Mouse (Mus musculus): Measurements from ENCODE around the gene Ttll6. TPM values are rescaled to one million over a fixed set of nuclear protein-coding genes. Genes with fewer than 3 reads are reported as not detected.

The Ttll6 gene
- total RNA-seq, 4 experiments from 2014 or later, result 0.27 to 0.63 (median 0.42) TPM

GRCm38 (mm10) chr11:96168125-96168524, 34.5 kb downstream of the Ttll6 start:
- no peak for DNase-seq (ENCODE audit: low spot score in 2 of 2)

DNA sequence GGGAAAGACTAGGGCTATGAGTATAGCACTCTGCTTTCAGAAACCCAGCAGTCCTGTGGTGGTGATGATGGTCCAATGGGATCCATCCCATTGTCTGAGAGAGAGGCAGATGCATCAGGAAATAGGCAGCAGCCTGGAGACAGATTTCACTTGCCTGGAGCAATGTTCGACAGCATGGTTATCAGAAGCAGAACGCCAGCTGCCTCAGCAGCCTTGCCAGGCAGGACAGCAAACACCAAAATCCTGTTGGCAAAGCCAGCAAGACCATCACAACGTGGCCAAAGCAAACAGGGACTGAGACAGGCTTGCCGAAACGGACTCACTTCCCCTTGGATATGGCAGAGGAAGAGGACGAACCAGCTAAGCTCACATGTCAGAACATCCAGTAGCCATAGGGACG, 35.4 kb downstream of the Ttll6 start:
- no peak for DNase-seq (ENCODE audit: low spot score in 2 of 2)

DNA sequence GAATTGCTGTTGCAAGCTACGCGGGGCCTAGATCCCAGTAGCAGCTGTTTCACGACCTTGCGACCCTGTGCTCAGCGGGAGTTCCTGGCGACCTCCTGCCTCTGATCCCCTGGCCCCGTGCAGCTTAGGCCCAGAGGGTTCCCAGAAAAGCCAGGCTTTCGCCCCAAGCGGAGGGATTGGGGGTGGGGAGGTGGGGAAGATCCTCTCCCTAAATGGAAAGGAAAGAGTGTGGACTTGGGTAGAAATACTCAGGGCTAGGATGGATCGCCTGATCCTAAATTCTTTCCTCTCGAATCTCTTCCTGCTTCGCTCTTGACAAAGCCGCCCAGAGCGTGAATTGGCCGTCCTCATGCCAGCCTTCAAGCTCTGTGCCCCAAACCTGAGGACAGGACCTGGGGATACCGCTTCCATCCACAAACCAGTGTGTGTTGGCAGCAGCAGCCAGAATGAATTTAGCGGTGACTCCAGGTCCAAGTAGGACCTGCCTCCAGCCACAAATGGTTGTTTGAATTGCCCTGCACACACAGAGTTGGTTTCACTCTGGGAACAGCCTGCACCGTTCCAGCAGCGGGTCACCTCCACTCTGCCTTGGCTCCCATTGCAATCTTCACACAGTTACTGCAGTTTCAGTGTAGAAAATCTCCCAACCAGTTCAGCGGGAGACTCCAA, 37.3 kb downstream of the Ttll6 start:
- no peak for DNase-seq (ENCODE audit: low spot score in 2 of 2)

- no peak for DNase-seq (ENCODE audit: low spot score in 2 of 2)
Observed at GRCm38 (mm10) chr11:96171601-96172000, 38.0 kb downstream of the Ttll6 start.

DNA sequence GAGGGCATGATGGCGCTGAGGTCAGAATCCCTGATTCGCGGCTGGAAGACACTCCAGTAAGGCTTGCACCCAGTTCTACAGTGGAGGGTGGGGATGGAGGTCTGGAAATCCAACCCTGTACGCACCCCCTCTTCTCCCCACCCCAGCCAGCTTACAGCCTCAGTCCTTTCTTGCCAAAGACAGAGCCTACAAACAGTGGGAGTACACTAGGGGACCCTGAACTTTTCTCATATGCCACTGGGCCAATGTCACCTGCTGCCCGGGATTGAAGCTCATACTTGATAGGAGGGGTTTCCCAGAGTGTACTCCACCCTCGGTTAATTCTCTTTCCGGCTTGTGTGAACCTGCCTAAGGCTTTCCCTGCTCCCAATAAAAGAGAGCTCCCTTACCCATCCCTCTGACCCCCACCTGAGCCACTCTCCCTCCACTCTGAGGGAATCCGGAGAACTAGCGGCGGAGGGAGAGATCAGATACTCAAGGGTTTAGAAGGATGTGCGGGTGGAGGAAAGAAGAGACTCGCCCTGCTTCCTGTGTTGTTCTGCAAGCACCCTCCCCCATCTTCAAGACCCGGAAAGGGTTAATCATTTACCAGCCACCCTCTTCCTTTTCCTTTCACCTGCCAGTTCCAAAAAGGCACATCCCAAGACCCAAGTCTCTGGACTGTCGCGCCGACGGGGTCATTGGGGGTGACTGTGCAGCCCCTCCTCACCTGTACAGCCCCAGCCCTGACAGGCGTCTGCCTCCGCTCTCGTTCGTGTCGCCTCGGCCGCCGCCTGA, 39.1 kb downstream of the Ttll6 start:
- DNase-seq (ENCODE audit: low spot score in 2 of 2), result no peak

GRCm38 (mm10) chr11:96173288-96173840, 39.8 kb downstream of the Ttll6 start:
- no peak for DNase-seq (ENCODE audit: low spot score in 2 of 2)

DNA sequence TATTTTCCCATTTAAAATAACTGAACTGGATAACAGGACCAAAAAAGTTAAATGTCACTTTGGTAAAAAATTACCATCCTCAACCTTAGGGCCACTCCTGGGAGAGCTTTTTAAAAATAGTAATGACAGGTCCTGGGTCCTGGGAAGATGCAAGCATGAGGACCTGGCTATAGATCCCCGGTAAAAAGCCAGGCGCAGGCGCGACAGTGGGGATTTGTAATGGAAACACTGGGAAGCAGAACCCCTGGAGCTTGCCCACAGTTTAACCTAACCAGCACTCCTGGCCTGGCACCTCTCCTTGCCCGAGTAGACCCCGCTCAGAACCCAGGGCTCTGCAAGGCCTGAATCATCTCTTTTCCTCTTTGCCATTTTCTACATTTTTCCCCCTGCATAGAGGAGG, 41.3 kb downstream of the Ttll6 start:
- DNase-seq (ENCODE audit: low spot score in 2 of 2), result no peak

- DNase-seq (ENCODE audit: low spot score in 2 of 2), result no peak
Observed at GRCm38 (mm10) chr11:96175511-96175910, 41.9 kb downstream of the Ttll6 start.

DNA sequence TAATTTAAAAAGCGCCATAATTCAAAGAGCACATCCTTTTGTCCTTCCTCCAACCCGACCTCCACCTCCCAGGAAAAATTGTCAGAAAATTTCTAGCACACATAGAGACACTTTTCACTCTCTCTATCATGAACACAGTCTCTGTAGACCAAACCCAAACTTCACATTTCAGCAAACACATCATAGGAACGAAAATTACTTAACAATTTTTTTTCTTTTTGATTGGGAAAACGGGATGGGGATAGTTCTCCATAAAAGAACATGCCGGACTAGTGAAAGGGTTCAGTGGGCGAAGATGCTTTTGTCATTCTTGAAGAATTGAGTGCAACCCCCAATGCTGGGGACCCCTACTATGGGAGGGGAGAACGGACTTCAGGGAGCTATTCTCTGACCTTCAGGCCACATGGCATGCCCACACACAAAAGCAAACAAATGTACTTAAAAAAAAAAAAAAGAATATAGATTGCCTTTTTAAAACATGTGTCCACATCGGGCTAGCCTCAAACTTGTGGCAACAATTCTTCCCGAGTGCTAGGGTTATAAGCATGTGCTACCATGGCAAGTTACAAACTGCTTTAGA, 42.5 kb downstream of the Ttll6 start:
- no peak for DNase-seq (ENCODE audit: low spot score in 2 of 2)

- DNase-seq (ENCODE audit: low spot score in 2 of 2), result no peak
Observed at GRCm38 (mm10) chr11:96176841-96177240, 43.3 kb downstream of the Ttll6 start.

GRCm38 (mm10) chr11:96177546-96178174, 44.1 kb downstream of the Ttll6 start:
- DNase-seq (ENCODE audit: low spot score in 2 of 2), result no peak

GRCm38 (mm10) chr11:96178356-96178755, 44.8 kb downstream of the Ttll6 start:
- no peak for DNase-seq (ENCODE audit: low spot score in 2 of 2)

GRCm38 (mm10) chr11:96178911-96179503, 45.4 kb downstream of the Ttll6 start:
- no peak for DNase-seq (ENCODE audit: low spot score in 2 of 2)

GRCm38 (mm10) chr11:96181061-96181460, 47.5 kb downstream of the Ttll6 start:
- DNase-seq (ENCODE audit: low spot score in 2 of 2), result no peak

DNA sequence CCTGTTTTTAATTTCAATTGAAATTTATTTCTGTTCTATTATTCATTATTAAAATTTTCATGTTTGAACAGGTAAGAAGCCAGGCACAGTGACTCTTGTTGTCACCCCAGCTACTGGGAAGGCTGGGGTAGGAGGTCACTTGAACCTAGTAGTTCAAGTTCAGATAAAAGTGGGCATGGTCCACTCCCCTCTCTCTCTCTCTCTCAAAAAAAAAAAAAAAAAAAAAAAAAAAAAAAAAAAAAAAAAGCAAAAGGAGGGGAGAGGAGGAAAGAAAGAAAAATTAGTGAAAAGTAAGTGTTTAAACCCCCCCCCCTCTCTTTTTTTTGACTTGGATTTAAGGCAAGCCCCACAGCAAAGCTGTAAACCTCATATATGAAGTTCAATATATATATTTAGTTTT, 50.6 kb downstream of the Ttll6 start:
- DNase-seq (ENCODE audit: low spot score in 2 of 2), result no peak

DNA sequence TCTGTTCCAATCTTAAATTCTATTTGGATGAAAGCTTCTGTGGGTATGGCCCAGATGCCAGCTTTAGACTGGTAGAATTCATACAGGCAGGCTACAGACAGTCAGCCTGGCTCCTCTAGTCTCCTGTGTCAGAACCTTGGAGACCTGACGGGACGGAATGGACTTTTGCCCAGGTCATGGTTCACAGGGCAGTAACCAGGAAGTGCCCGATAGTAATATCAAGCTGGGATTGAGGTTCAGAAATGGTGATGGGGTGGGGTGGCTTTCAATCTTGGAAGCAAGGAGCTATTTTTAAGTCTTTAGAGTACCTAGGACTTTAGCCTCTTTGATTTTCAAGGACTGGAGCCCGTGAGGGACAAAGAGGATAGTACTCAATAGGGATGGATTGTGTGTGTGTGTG, 53.7 kb downstream of the Ttll6 start:
- DNase-seq (ENCODE audit: low spot score in 2 of 2), result no peak

DNA sequence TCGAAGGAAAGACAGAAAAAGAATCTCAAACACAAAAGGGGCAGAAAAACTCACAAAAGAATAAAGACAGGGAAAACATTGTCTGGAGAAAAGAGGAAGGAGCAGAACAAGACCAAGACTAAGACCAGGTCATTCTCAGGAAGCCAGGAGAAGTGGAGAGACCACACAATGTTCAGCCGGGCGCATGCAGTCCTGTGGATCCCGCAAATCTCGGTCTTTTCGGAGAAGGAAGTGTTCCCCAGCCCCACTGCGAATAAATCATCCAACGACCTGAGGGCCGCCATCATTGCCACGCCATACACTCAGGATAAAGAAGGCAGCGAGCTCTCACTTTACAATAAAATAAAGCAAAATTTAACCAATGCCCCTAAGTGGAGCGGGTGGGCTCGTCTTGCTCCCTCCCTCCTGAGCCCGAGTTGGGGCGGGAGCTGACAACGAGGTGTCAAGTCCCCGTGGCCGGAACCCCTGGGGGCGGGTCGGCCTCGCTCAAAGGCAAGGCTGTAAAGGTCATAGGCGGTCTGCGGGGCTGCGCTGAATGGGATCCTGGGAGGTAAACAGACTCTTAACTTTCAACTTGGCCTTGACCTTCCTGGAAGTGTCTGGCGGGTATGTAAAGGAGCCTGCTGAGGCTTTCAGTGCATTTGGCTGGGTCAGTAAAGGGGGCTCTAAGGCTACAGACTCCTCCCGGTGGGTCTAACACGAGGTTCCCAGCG, 56.4 kb downstream of the Ttll6 start:
- DNase-seq (ENCODE audit: low spot score in 2 of 2), result no peak

- no peak for DNase-seq (ENCODE audit: low spot score in 2 of 2)
Observed at GRCm38 (mm10) chr11:96191132-96191531, 57.5 kb downstream of the Ttll6 start.

GRCm38 (mm10) chr11:96193521-96194400, 60.2 kb downstream of the Ttll6 start, which contains the start of gene Hoxb13:
TSS of gene Hoxb13 (plus strand) at chr11:96194316.
- DNase-seq (ENCODE audit: low spot score in 2 of 2), result no peak

GRCm38 (mm10) chr11:96194401-96194710, 60.8 kb downstream of the Ttll6 start:
- no peak for DNase-seq (ENCODE audit: low spot score in 2 of 2)
